Mouse (Mus musculus) liver, adult 2 months (tissue): Measurements from ENCODE around the gene Siglecg. TPM values are rescaled to one million over a fixed set of nuclear protein-coding genes. Genes with fewer than 3 reads are reported as not detected.
A peak's percentile ranks its signal among the peaks of the same experiment; 100 is the strongest.

ENCODE experiments used
- DNase-seq: peaks from one replicate; pipeline ENCODE4 v3.0.0-alpha.2; 2011; ENCODE audit warnings: low read depth, low spot score; ENCODE audit errors: extremely low read depth
- H3K27ac ChIP-seq: fragments of 200-500 bp; replicated peaks from 2 replicates; pipeline ENCODE4 v1.5.1; 2012; ENCODE audit warnings: low read depth, mild to moderate bottlenecking, control low read depth, inconsistent platforms, low read length; ENCODE audit not compliant: insufficient read depth
- H3K27me3 ChIP-seq: fragments of 200-500 bp; 2 replicates; pipeline ENCODE4 v1.6.1; 2012; ENCODE audit warnings: mild to moderate bottlenecking, moderate library complexity, low read length, inconsistent platforms; ENCODE audit not compliant: control insufficient read depth, insufficient read depth
- H3K36me3 ChIP-seq: fragments of 200-500 bp; 2 replicates; pipeline ENCODE4 v1.6.1; 2012; ENCODE audit warnings: low read length, inconsistent platforms; ENCODE audit not compliant: control insufficient read depth, insufficient read depth
- H3K4me1 ChIP-seq: fragments of 200-500 bp; 2 replicates; pipeline ENCODE4 v1.6.1; 2011; ENCODE audit warnings: low read length; ENCODE audit not compliant: control insufficient read depth, insufficient read depth
- H3K4me3 ChIP-seq: fragments of 200-500 bp; 2 replicates; pipeline ENCODE4 v1.5.1; 2011; ENCODE audit warnings: low read depth, mild to moderate bottlenecking, control low read depth, low read length, moderate library complexity; ENCODE audit not compliant: insufficient read depth
- H3K79me2 ChIP-seq: fragments of 200-500 bp; 2 replicates; pipeline ENCODE4 v1.6.1; 2012; ENCODE audit warnings: inconsistent platforms, mild to moderate bottlenecking, low read length, moderate library complexity; ENCODE audit not compliant: control insufficient read depth, insufficient read depth
- H3K9ac ChIP-seq: fragments of 200-500 bp; 2 replicates; pipeline ENCODE4 v1.6.1; 2012; ENCODE audit warnings: low read depth, mild to moderate bottlenecking, control low read depth, inconsistent platforms, low read length
- CTCF ChIP-seq: fragments of 200-500 bp; IDR thresholded peaks from 2 replicates; pipeline ENCODE4 v1.5.1; 2011; ENCODE audit warnings: low read depth, low read length, control low read depth
- POLR2A ChIP-seq: fragments of 200-500 bp; IDR thresholded peaks from 2 replicates; pipeline ENCODE4 v1.6.1; 2011; ENCODE audit warnings: low read length, control low read depth; ENCODE audit not compliant: insufficient read depth; ENCODE audit errors: extremely low read depth
- WGBS: fragments of 180-500 bp; shearing (Covaris S2); methylation state at CpG from one replicate; pipeline ENCODE4 v1.1.7; 2018; 5-methylcytosine and 5-hydroxymethylcytosine counted together
- polyA plus RNA-seq: library from polyadenylated mRNA; depleted of rRNA; stranded (reverse); fragments of >200 nt; gene quantifications from 2 replicates; pipeline ENCODE4 v1.2.3, GENCODE M21; 2012
- total RNA-seq: library from RNA; depleted of rRNA; stranded (reverse); fragments of >200 nt; gene quantifications from 2 replicates; pipeline ENCODE4 v1.2.3, GENCODE M21; 2014

Siglecg gene
- total and polyA plus RNA-seq, 2 experiments = 0.09 to 1.1 TPM

DNA sequence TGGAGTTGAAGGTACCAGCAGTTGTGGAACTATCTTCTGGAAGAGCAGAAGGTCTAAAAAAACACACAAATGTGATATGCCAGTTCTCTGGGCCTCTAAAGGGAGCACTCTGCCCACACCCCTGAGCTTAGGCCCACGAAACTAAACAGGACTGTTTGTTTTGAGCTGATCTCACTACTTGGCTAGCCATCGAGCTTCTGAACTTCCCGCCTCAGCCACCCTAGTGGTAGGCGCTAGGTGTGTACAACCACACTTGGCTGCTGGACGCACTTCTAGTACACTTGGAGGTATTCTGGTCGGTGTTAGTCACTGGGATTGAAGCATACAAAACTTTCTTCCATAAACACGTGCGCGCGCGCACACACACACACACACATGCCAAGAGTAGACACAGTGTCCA is 43.7 kb downstream of the Siglecg start:
- Histone ChIP-seq H3K27ac (no peak overlapping the region), H3K79me2 (no peaks in the 10 kb centered on the region; the same call in 1 of the 2 replicates), H3K27me3 (no peaks in the 10 kb centered on the region), H3K4me3 (no peak overlapping the region), H3K36me3 (peaks cover 18% of the 10 kb centered on the region), H3K4me1 (peaks cover 47% of the 10 kb centered on the region), H3K9ac (no peak overlapping the region)
- WGBS = 57% methylated on average over 11 of the region's 11 CpGs
- DNase-seq = peak; percentile 70
- TF ChIP-seq CTCF (peak; percentile 41), POLR2A (no peak)

DNA sequence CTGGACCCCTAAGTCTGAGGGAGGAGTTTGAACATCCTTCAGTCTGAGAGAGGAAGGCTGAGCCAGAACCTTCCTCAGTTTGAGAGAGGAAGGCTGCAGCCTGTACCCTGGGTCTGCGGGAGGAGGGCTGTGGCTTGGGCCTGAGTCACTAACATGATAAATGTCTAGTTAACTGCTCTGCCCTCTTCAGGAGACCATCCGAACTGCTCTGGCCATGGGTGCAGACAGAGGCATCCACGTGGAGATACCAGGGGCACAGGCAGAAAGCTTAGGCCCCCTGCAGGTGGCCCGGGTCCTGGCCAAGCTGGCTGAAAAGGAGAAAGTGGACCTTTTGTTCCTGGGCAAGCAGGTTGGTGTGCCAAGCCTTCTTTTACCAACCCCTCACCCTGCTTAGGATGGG is 44.6 kb downstream of the Siglecg start:
- Histone ChIP-seq H3K4me3 (no peak overlapping the region), H3K27ac (no peak overlapping the region), H3K9ac (no peak overlapping the region), H3K27me3 (no peaks in the 10 kb centered on the region), H3K4me1 (peaks cover 42% of the 10 kb centered on the region), H3K79me2 (no peaks in the 10 kb centered on the region; the same call in 1 of the 2 replicates), H3K36me3 (peaks cover 24% of the 10 kb centered on the region)
- WGBS = 60% methylated on average over 4 of the region's 4 CpGs
- no peak for TF ChIP-seq POLR2A
- TF ChIP-seq CTCF = peak; percentile 39
- DNase-seq = no peak

DNA sequence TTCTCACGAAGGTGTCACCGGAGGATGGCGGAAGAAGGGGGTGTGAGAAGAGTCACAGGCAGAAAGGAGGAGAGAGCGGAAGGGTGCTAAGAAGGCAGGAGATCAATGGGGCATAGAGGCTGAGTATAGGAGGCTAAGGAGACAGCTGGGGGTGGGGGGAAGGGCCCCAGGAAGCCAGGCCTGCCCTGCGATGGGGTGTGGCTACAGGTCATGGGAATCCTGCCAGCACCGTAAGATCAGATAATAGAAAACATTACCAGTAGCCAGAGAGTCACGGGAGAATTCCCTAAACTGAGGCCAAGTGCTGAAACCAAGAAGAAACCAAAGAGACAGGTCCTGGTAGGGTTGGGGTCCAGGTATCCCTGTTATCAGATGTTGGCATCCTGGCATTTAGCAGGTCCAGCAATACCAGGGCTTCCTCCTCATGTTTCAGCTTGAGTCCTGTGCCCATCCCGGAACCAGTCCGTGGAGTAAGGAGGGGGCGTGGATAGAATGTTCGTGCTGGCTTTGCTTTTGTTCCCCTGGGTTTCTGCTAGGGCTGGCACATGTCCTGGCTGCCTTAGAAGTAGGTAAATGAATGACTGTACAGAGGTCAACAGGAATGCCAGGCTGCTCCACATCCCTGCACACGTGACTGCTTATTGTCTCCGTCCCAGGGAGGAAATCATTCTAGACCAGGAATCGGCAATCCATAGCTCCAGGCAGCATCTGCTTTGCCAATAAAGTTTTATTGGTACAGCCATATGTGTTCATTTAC is 45.8 kb downstream of the Siglecg start:
- peaks cover 34% of the 10 kb centered on the region for H3K4me1 ChIP-seq
- peak; percentile 78 for DNase-seq
- no peaks in the 10 kb centered on the region for H3K27me3 ChIP-seq
- no peaks in the 10 kb centered on the region for H3K79me2 ChIP-seq
- H3K4me3 ChIP-seq = no peak overlapping the region
- peak overlapping the region; percentile 42; the same call in 1 of the 2 replicates for H3K27ac ChIP-seq
- no peak for TF ChIP-seq CTCF
- no peak for TF ChIP-seq POLR2A
- H3K36me3 ChIP-seq = peaks cover 24% of the 10 kb centered on the region
- WGBS = 42% methylated on average over 14 of the region's 14 CpGs
- H3K9ac ChIP-seq = no peak overlapping the region

DNA sequence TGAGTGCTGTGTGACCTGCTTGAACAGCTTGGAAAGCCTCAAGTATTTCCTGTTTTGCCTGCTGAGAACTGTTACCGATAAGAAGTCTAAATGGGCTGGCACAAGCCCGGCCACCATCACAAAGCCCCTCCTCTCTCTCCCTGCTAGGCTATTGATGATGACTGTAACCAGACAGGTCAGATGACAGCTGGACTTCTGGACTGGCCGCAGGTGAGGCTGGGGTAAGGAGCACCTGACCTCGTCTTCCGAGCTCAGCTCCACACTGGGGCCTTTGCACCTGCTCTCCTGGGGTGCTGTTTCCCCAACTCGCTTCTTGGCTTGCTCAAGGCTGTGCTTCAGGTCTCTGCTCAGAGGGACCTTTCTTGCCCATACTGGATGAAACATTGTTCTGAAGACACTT is 46.4 kb downstream of the Siglecg start:
- TF ChIP-seq CTCF (no peak), POLR2A (no peak)
- Histone ChIP-seq H3K27ac (no peak overlapping the region), H3K4me1 (peaks cover 33% of the 10 kb centered on the region), H3K4me3 (no peak overlapping the region), H3K9ac (no peak overlapping the region), H3K79me2 (no peaks in the 10 kb centered on the region), H3K27me3 (no peaks in the 10 kb centered on the region), H3K36me3 (peaks cover 24% of the 10 kb centered on the region)
- DNase-seq = no peak
- 70% methylated on average over 6 of the region's 6 CpGs for WGBS

DNA sequence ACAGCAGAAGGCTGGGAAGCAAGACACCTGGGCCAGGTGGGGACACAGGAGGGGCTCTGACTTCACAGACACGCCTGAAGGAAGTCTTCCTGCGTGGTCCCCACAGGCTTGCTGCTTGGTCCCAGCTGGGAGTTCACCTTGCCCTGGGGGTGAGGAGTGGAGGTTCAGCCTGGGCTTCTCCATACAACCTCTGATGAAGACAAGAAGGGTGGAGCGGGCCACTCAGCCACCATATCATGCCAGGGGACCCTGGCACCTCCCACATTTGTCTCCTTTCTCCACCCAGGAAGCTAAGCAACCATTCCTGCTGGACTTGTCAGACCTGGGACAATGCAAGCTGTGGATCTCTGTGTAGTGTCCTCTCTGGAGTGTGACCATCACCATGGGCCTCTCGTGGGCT is 54.8 kb downstream of the Siglecg start, which contains the start of gene Vsig10l:
TSS of gene Vsig10l (plus strand) at position 301 of the 400 bp plus-strand sequence.
- Histone ChIP-seq H3K27ac (no peak within 1 kb of the TSS), H3K4me3 (no peak within 1 kb of the TSS), H3K27me3 (no peaks in the 10 kb centered on the region), H3K9ac (no peak within 1 kb of the TSS), H3K79me2 (no peaks in the 10 kb centered on the region), H3K36me3 (no peaks in the 10 kb centered on the region), H3K4me1 (peaks cover 2% of the 10 kb centered on the region)
- DNase-seq = no peak
- TF ChIP-seq POLR2A (no peak), CTCF (no peak)
- WGBS = 71% methylated on average over 4 of the region's 4 CpGs

DNA sequence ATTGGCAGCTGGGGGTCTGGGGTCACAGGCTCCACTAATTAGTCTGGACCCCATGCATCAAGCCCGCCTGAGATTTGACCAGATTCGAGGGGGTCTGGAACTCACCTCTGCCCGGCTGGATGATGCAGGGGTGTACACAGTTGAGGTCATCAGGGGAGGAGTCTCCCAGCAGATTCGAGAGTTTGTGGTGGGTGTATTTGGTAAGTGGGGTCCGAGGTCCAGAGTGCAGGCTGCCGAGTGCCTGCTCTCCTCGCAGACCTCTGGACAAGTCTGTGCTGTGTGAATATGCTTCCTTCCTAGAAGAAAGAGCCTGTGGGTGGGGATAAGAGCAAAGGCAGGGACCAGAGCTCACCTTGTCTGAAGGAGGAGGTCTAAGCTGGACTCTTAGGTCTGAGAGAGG is 56.0 kb downstream of the Siglecg start:
- no peak overlapping the region for H3K4me3 ChIP-seq
- no peaks in the 10 kb centered on the region for H3K79me2 ChIP-seq
- H3K36me3 ChIP-seq = no peaks in the 10 kb centered on the region
- H3K27me3 ChIP-seq = no peaks in the 10 kb centered on the region
- no peak overlapping the region for H3K27ac ChIP-seq
- 71% methylated on average over 7 of the region's 7 CpGs for WGBS
- no peak overlapping the region for H3K9ac ChIP-seq
- H3K4me1 ChIP-seq = peaks cover 2% of the 10 kb centered on the region
- TF ChIP-seq POLR2A = no peak
- no peak for TF ChIP-seq CTCF
- no peak for DNase-seq
